In the genomic region with DNA sequence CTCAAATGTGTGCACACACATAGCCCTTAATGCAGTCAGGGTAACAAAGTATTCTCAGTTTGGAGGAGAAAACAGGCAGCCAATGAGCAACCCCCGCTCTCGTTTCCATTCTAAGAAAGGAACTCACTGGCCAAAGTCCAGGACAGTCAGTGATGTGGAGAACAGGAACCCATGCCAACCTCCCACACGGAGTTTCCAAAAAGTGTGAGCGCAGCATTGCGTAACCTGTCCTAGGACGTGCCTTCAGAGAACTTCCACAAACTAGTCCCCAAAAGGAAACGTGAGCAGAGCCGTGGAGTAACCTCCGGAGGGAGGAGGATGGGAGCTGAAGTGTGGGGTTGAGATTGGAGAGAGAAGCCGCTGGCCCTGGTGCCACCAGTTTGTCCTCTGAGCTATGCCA, we compare ENCODE assay signal across 10 mouse cellular contexts. TPM values are rescaled to one million over a fixed set of nuclear protein-coding genes. Genes with fewer than 3 reads are reported as not detected.
DNase-seq lines count a peak whose midpoint lies in the region; ATAC-seq and TF ChIP-seq lines count a peak whose summit lies in the region.
"Had no signal": no experiment of that assay in that cellular context is flagged by ENCODE, and none has a peak within 500 bp of the region (broad histone marks: within the 10 kb centered on the region; RNA-seq: fewer than 3 reads in every experiment).

No protein-coding gene starts in this region.

- TF ChIP-seq CTCF in kidney, adult 2 months (conservative IDR thresholded peaks at IDR 0.05; ENCODE audit: insufficient read depth, insufficient read length, low read depth, low read length) = no peak
- TF ChIP-seq CTCF in liver, postnatal 0 days (IDR thresholded peaks at IDR 0.05; ENCODE audit: low read depth) = no peak

- H3K9ac ChIP-seq in liver, postnatal 0 days (replicated peaks) = no peak overlapping the region
- H3K9ac ChIP-seq in stomach, embryonic 14.5 days (replicated peaks; ENCODE audit: low read depth, low read length) = no peak overlapping the region
- H3K9ac ChIP-seq in forebrain, embryonic 15.5 days (replicated peaks) = no peak overlapping the region
- H3K9ac ChIP-seq: embryonic facial prominence, embryonic 15.5 days; neural tube, embryonic 13.5 days had no signal

- H3K4me1 ChIP-seq in kidney, adult 2 months (ENCODE audit: control insufficient read depth, insufficient read depth, low read length) = peaks cover 46% of the 10 kb centered on the region
- H3K4me1 ChIP-seq in liver, postnatal 0 days (ENCODE audit: insufficient read depth) = peaks cover 15% of the 10 kb centered on the region
- peaks cover 21% of the 10 kb centered on the region for H3K4me1 ChIP-seq in stomach, embryonic 14.5 days (ENCODE audit: control insufficient read depth, insufficient read depth, low read length)
- 0 out of 2 replicates have a peak, but pooled peaks cover 6% of the 10 kb centered on the region for H3K4me1 ChIP-seq in forebrain, embryonic 15.5 days

- TF ChIP-seq EP300 in liver, postnatal 0 days (IDR thresholded peaks at IDR 0.05; ENCODE audit: low read depth) = peak; percentile 87

- no peaks in the 10 kb centered on the region for H3K9me3 ChIP-seq in liver, postnatal 0 days (ENCODE audit: low read length)
- no peaks in the 10 kb centered on the region for H3K9me3 ChIP-seq in stomach, embryonic 14.5 days (ENCODE audit: control insufficient read depth, low read depth, low read length)
- no peaks in the 10 kb centered on the region for H3K9me3 ChIP-seq in forebrain, embryonic 15.5 days
- H3K9me3 ChIP-seq: embryonic facial prominence, embryonic 15.5 days; neural tube, embryonic 13.5 days had no signal

- ATAC-seq in liver, postnatal 0 days = peak; percentile 24
- no peak; the same call in 1 of the 2 replicates for ATAC-seq in stomach, embryonic 14.5 days (ENCODE audit: insufficient number of reproducible peaks, insufficient read depth, low FRiP score, low read depth)
- no peak for ATAC-seq in activated CD4-positive, CD25-positive, alpha-beta regulatory T cell, adult 4 months
- ATAC-seq in forebrain, embryonic 15.5 days (replicated peaks) = no peak

- H3K4me2 ChIP-seq in liver, postnatal 0 days (ENCODE audit: low read depth, low read length) = peak overlapping the region; percentile 2; the same call in 1 of the 2 replicates
- no peak overlapping the region for H3K4me2 ChIP-seq in stomach, embryonic 14.5 days (replicated peaks; ENCODE audit: low read depth, low read length)
- H3K4me2 ChIP-seq in forebrain, embryonic 15.5 days (replicated peaks) = no peak overlapping the region
- H3K4me2 ChIP-seq: embryonic facial prominence, embryonic 15.5 days; neural tube, embryonic 13.5 days had no signal

- no peak for TF ChIP-seq POLR2A in kidney, adult 2 months (IDR thresholded peaks at IDR 0.05; ENCODE audit: low read depth, low read length)

- 0 out of 2 replicates have a peak overlapping the region, but pooled peaks have one; percentile 14 for H3K4me3 ChIP-seq in kidney, adult 2 months (ENCODE audit: insufficient read depth, low read depth, low read length)
- H3K4me3 ChIP-seq in liver, postnatal 0 days (ENCODE audit: low read depth, low read length) = no peak overlapping the region
- no peak overlapping the region for H3K4me3 ChIP-seq in stomach, embryonic 14.5 days (ENCODE audit: low read depth, low read length)
- H3K4me3 ChIP-seq in forebrain, embryonic 15.5 days = no peak overlapping the region
- H3K4me3 ChIP-seq: embryonic facial prominence, embryonic 15.5 days; neural tube, embryonic 13.5 days had no signal

- DNase-seq in layer of hippocampus, adult 11-12 months (ENCODE audit: low spot score) = peak; percentile 81
- no peak for DNase-seq in layer of hippocampus, postnatal 25 days (ENCODE audit: extremely low spot score in 1 of 2, low spot score in 1 of 2)
- DNase-seq in frontal cortex, postnatal 36 days (ENCODE audit: low spot score in 2 of 2) = peak; percentile 84 to 94
- DNase-seq in kidney, adult 2 months = peak; percentile 98
- peak; percentile 74 for DNase-seq in liver, postnatal 0 days

- no peaks in the 10 kb centered on the region for H3K36me3 ChIP-seq in kidney, adult 2 months (ENCODE audit: control insufficient read depth, insufficient read depth, low read length)
- H3K36me3 ChIP-seq in liver, postnatal 0 days (replicated peaks; ENCODE audit: insufficient read depth, low read length) = no peaks in the 10 kb centered on the region
- no peaks in the 10 kb centered on the region for H3K36me3 ChIP-seq in stomach, embryonic 14.5 days (ENCODE audit: control insufficient read depth, insufficient read depth, low read length)
- H3K36me3 ChIP-seq in forebrain, embryonic 15.5 days = no peaks in the 10 kb centered on the region
- H3K36me3 ChIP-seq: embryonic facial prominence, embryonic 15.5 days; neural tube, embryonic 13.5 days had no signal

- no peaks in the 10 kb centered on the region for H3K27me3 ChIP-seq in kidney, adult 2 months (replicated peaks; ENCODE audit: control insufficient read depth, insufficient read depth, low read length)
- H3K27me3 ChIP-seq in liver, postnatal 0 days (ENCODE audit: insufficient read depth, low read length) = no peaks in the 10 kb centered on the region
- no peaks in the 10 kb centered on the region for H3K27me3 ChIP-seq in stomach, embryonic 14.5 days (ENCODE audit: control insufficient read depth, insufficient read depth, low read length)
- no peaks in the 10 kb centered on the region for H3K27me3 ChIP-seq in forebrain, embryonic 15.5 days
- H3K27me3 ChIP-seq: embryonic facial prominence, embryonic 15.5 days; neural tube, embryonic 13.5 days had no signal

- peak overlapping the region; percentile 99 for H3K27ac ChIP-seq in kidney, adult 2 months (ENCODE audit: insufficient read depth, low read depth, low read length)
- peak overlapping the region; percentile 93 for H3K27ac ChIP-seq in liver, postnatal 0 days (ENCODE audit: low read depth)
- peak overlapping the region; percentile 2; the same call in 1 of the 2 replicates for H3K27ac ChIP-seq in stomach, embryonic 14.5 days (ENCODE audit: low read length)
- H3K27ac ChIP-seq in forebrain, embryonic 15.5 days (replicated peaks) = no peak overlapping the region
- H3K27ac ChIP-seq: embryonic facial prominence, embryonic 15.5 days; neural tube, embryonic 13.5 days had no signal

- WGBS in kidney, adult 2 months = 19% methylated on average over 10 of the region's 10 CpGs
- 31% methylated on average over 10 of the region's 10 CpGs for WGBS in liver, postnatal 0 days (ENCODE audit: insufficient replicate concordance)
- 69% methylated on average over 10 of the region's 10 CpGs for whole genome bisulfite sequencing in stomach, embryonic 14.5 days
- 83% methylated on average over 10 of the region's 10 CpGs for WGBS in forebrain, embryonic 15.5 days

RNA-seq across cellular contexts. Expression of gene Sys1, which starts 1.9 kb away (rescaled TPM):
- total RNA-seq in layer of hippocampus, postnatal 25 days (2021) = 10 to 100 TPM; 41.0 to 45.2 TPM
- 94.5 and 122 TPM in 2 replicates for polyA plus RNA-seq in kidney, adult 2 months (2012; rRNA removed)
- 43.5 and 46.2 TPM in 2 replicates for polyA plus RNA-seq in liver, postnatal 0 days (2015; fragmentation: Nextera tagmentation; extraction: Ambion mirVana)
- polyA plus RNA-seq in stomach, embryonic 14.5 days (2014; fragmentation: Nextera tagmentation; extraction: Ambion mirVana) = 65.0 and 67.6 TPM in 2 replicates
- 10 to 100 TPM; 29.7 to 33.4 TPM for polyA plus RNA-seq in activated CD4-positive, CD25-positive, alpha-beta regulatory T cell, adult 4 months (2017; shearing (Covaris generic))
- polyA plus RNA-seq in forebrain, embryonic 15.5 days (2015; fragmentation: Nextera tagmentation; extraction: Ambion mirVana) = 76.6 and 82.2 TPM in 2 replicates

RNA-seq across cellular contexts. Expression of gene Gm20458, which starts 5.9 kb away (rescaled TPM):
- total RNA-seq in layer of hippocampus, postnatal 25 days (2021) = 10 to 100 TPM in 1 of 2 experiments, 1 to 10 TPM in 1; 3.9 to 11.3 TPM
- 22.1 and 23.4 TPM in 2 replicates for polyA plus RNA-seq in kidney, adult 2 months (2012; rRNA removed)
- 5.8 and 6.1 TPM in 2 replicates for polyA plus RNA-seq in liver, postnatal 0 days (2015; fragmentation: Nextera tagmentation; extraction: Ambion mirVana)
- polyA plus RNA-seq in stomach, embryonic 14.5 days (2014; fragmentation: Nextera tagmentation; extraction: Ambion mirVana) = 7.0 and 19.1 TPM in 2 replicates
- polyA plus RNA-seq in activated CD4-positive, CD25-positive, alpha-beta regulatory T cell, adult 4 months (2017; shearing (Covaris generic)) = 1 to 10 TPM in 1 of 2 experiments, not detected in 1; 3.7 TPM
- 6.0 and 6.9 TPM in 2 replicates for polyA plus RNA-seq in forebrain, embryonic 15.5 days (2015; fragmentation: Nextera tagmentation; extraction: Ambion mirVana)

RNA-seq across cellular contexts. Expression of gene Sdc4, which starts 11.2 kb away (rescaled TPM):
- 100 to 1,000 TPM; 101 to 146 TPM for total RNA-seq in layer of hippocampus, postnatal 25 days (2021)
- 194 and 212 TPM in 2 replicates for polyA plus RNA-seq in kidney, adult 2 months (2012; rRNA removed)
- 194 and 208 TPM in 2 replicates for polyA plus RNA-seq in liver, postnatal 0 days (2015; fragmentation: Nextera tagmentation; extraction: Ambion mirVana)
- 104 and 120 TPM in 2 replicates for polyA plus RNA-seq in stomach, embryonic 14.5 days (2014; fragmentation: Nextera tagmentation; extraction: Ambion mirVana)
- 10 to 100 TPM; 13.8 to 23.7 TPM for polyA plus RNA-seq in activated CD4-positive, CD25-positive, alpha-beta regulatory T cell, adult 4 months (2017; shearing (Covaris generic))
- 6.1 and 6.4 TPM in 2 replicates for polyA plus RNA-seq in forebrain, embryonic 15.5 days (2015; fragmentation: Nextera tagmentation; extraction: Ambion mirVana)

RNA-seq across cellular contexts. Expression of gene Trp53tg5, which starts 18.7 kb away (rescaled TPM):
- total RNA-seq in layer of hippocampus, postnatal 25 days (2021) = not detected
- 0.10 TPM in 1 of 2 replicates, not detected in the other for polyA plus RNA-seq in kidney, adult 2 months (2012; rRNA removed)
- polyA plus RNA-seq in liver, postnatal 0 days (2015; fragmentation: Nextera tagmentation; extraction: Ambion mirVana) = not detected in 2 replicates
- polyA plus RNA-seq in stomach, embryonic 14.5 days (2014; fragmentation: Nextera tagmentation; extraction: Ambion mirVana) = not detected in 2 replicates
- polyA plus RNA-seq in activated CD4-positive, CD25-positive, alpha-beta regulatory T cell, adult 4 months (2017; shearing (Covaris generic)) = under 1 TPM in 1 of 2 experiments, not detected in 1; 0.37 TPM
- polyA plus RNA-seq in forebrain, embryonic 15.5 days (2015; fragmentation: Nextera tagmentation; extraction: Ambion mirVana) = not detected in 2 replicates
- polyA plus RNA-seq: embryonic facial prominence, embryonic 15.5 days; neural tube, embryonic 13.5 days had no signal

RNA-seq across cellular contexts. Expression of gene Dbndd2, which starts 31.1 kb away (rescaled TPM):
- total RNA-seq in layer of hippocampus, postnatal 25 days (2021) = 100 to 1,000 TPM; 116 to 118 TPM
- polyA plus RNA-seq in kidney, adult 2 months (2012; rRNA removed) = 36.8 and 43.6 TPM in 2 replicates
- polyA plus RNA-seq in liver, postnatal 0 days (2015; fragmentation: Nextera tagmentation; extraction: Ambion mirVana) = 2.7 TPM in 2 replicates
- 8.8 and 17.9 TPM in 2 replicates for polyA plus RNA-seq in stomach, embryonic 14.5 days (2014; fragmentation: Nextera tagmentation; extraction: Ambion mirVana)
- 1 to 10 TPM; 2.1 to 6.8 TPM for polyA plus RNA-seq in activated CD4-positive, CD25-positive, alpha-beta regulatory T cell, adult 4 months (2017; shearing (Covaris generic))
- 8.1 and 9.1 TPM in 2 replicates for polyA plus RNA-seq in forebrain, embryonic 15.5 days (2015; fragmentation: Nextera tagmentation; extraction: Ambion mirVana)

Comparison
In these comparisons a context has a peak if more than half of its experiments do, and no peak if none do; other contexts are left out.
1. DNase-seq: peak in layer of hippocampus, adult 11-12 months (single experiment), frontal cortex, postnatal 36 days (2 of 2), kidney, adult 2 months (single experiment) and liver, postnatal 0 days (single experiment); none in layer of hippocampus, postnatal 25 days (0 of 2).